Mouse (Mus musculus): ENCODE measurements at regions not wholly inside any gene's neighbourhood (a gene's known extent, or its start where the extent isn't known, plus 50 kb on each side); places are given as distances from the start of the nearest gene placed in this dataset.

- H3K27me3 ChIP-seq = no peaks in the 10 kb centered on the region
- no peak overlapping the region for H3K27ac ChIP-seq
- no peak overlapping the region for H3K4me3 ChIP-seq
- peaks cover 30% of the 10 kb centered on the region for H3K4me1 ChIP-seq (replicated peaks)
- no peak overlapping the region for H3K4me2 ChIP-seq
- 0 out of 2 replicates have a peak overlapping the region, but pooled peaks have one; percentile 14 for H3K9ac ChIP-seq
- WGBS = 75% methylated on average over 4 of the region's 4 CpGs
- no peaks in the 10 kb centered on the region for H3K36me3 ChIP-seq
- H3K9me3 ChIP-seq = no peaks in the 10 kb centered on the region
- no peak for ATAC-seq (ENCODE audit: low FRiP score)
Measured at GRCm38 (mm10) chr15:36945309-36945708, 62.3 kb downstream of the Zfp706 start.

- WGBS = 16% methylated on average over 8 of the region's 8 CpGs
- no peaks in the 10 kb centered on the region for H3K9me3 ChIP-seq
- no peaks in the 10 kb centered on the region for H3K36me3 ChIP-seq
- peaks cover 33% of the 10 kb centered on the region for H3K4me1 ChIP-seq (replicated peaks)
- no peak overlapping the region for H3K4me3 ChIP-seq
- H3K27ac ChIP-seq = no peak overlapping the region
- H3K9ac ChIP-seq = no peak overlapping the region
- 0 out of 2 replicates have a peak, but pooled peaks have one; percentile 29 for ATAC-seq (ENCODE audit: low FRiP score)
- no peak overlapping the region for H3K4me2 ChIP-seq
- H3K27me3 ChIP-seq = no peaks in the 10 kb centered on the region
Measured at GRCm38 (mm10) chr15:36944556-36945171, 62.9 kb downstream of the Zfp706 start.

- no peak for ATAC-seq (ENCODE audit: low FRiP score)
- Histone ChIP-seq H3K4me1 (replicated peaks) (peaks cover 40% of the 10 kb centered on the region), H3K9ac (0 out of 2 replicates have a peak overlapping the region, but pooled peaks have one; percentile 21), H3K27me3 (no peaks in the 10 kb centered on the region), H3K9me3 (no peaks in the 10 kb centered on the region), H3K4me3 (no peak overlapping the region), H3K4me2 (no peak overlapping the region), H3K36me3 (no peaks in the 10 kb centered on the region), H3K27ac (peak overlapping the region; percentile 80)
- WGBS = 33% methylated on average over 12 of the region's 12 CpGs
Measured at GRCm38 (mm10) chr15:36943492-36944112, 64.0 kb downstream of the Zfp706 start.

- H3K4me3 ChIP-seq = no peak overlapping the region
- H3K27ac ChIP-seq = no peak overlapping the region
- ATAC-seq (ENCODE audit: low FRiP score) = no peak
- H3K27me3 ChIP-seq = no peaks in the 10 kb centered on the region
- 70% methylated on average over 4 of the region's 4 CpGs for WGBS
- no peaks in the 10 kb centered on the region for H3K36me3 ChIP-seq
- H3K9ac ChIP-seq = no peak overlapping the region
- no peaks in the 10 kb centered on the region for H3K9me3 ChIP-seq
- no peak overlapping the region for H3K4me2 ChIP-seq
- H3K4me1 ChIP-seq (replicated peaks) = peaks cover 48% of the 10 kb centered on the region
Measured at GRCm38 (mm10) chr15:36942261-36942660, 65.3 kb downstream of the Zfp706 start.

GRCm38 (mm10) chr15:36941741-36942140, 65.8 kb downstream of the Zfp706 start:
- Histone ChIP-seq H3K4me1 (replicated peaks) (peaks cover 48% of the 10 kb centered on the region), H3K36me3 (no peaks in the 10 kb centered on the region), H3K9ac (no peak overlapping the region), H3K27ac (no peak overlapping the region), H3K27me3 (no peaks in the 10 kb centered on the region), H3K9me3 (no peaks in the 10 kb centered on the region), H3K4me3 (no peak overlapping the region), H3K4me2 (no peak overlapping the region)
- ATAC-seq (ENCODE audit: low FRiP score) = no peak
- 89% methylated on average over 5 of the region's 5 CpGs for WGBS

GRCm38 (mm10) chr15:36939608-36940007, 68.0 kb downstream of the Zfp706 start:
- 0 out of 2 replicates have a peak overlapping the region, but pooled peaks have one; percentile 77 for H3K4me2 ChIP-seq
- H3K4me1 ChIP-seq (replicated peaks) = peaks cover 37% of the 10 kb centered on the region
- peak overlapping the region; percentile 81; the same call in 1 of the 2 replicates for H3K9ac ChIP-seq
- no peaks in the 10 kb centered on the region for H3K36me3 ChIP-seq
- no peaks in the 10 kb centered on the region for H3K9me3 ChIP-seq
- H3K27ac ChIP-seq = peak overlapping the region; percentile 99
- WGBS = 86% methylated on average over 9 of the region's 9 CpGs
- ATAC-seq (ENCODE audit: low FRiP score) = no peak
- H3K27me3 ChIP-seq = no peaks in the 10 kb centered on the region
- H3K4me3 ChIP-seq = no peak overlapping the region

GRCm38 (mm10) chr15:36939153-36939552, 68.4 kb downstream of the Zfp706 start:
- Histone ChIP-seq H3K4me2 (peak overlapping the region; percentile 77), H3K27me3 (no peaks in the 10 kb centered on the region), H3K9ac (peak overlapping the region; percentile 81), H3K9me3 (no peaks in the 10 kb centered on the region), H3K4me1 (replicated peaks) (peaks cover 34% of the 10 kb centered on the region), H3K27ac (peak overlapping the region; percentile 99), H3K36me3 (no peaks in the 10 kb centered on the region), H3K4me3 (peak overlapping the region; percentile 47)
- peak; percentile 30 for ATAC-seq (ENCODE audit: low FRiP score)
- WGBS = 32% methylated on average over 9 of the region's 9 CpGs

- peak; percentile 95 for ATAC-seq (ENCODE audit: low FRiP score)
- H3K9ac ChIP-seq = peak overlapping the region; percentile 81
- peak overlapping the region; percentile 99 for H3K27ac ChIP-seq
- whole genome bisulfite sequencing = under 1% methylated on average over 53 of the region's 57 CpGs
- H3K9me3 ChIP-seq = no peaks in the 10 kb centered on the region
- peak overlapping the region; percentile 77 for H3K4me2 ChIP-seq
- H3K36me3 ChIP-seq = no peaks in the 10 kb centered on the region
- no peaks in the 10 kb centered on the region for H3K27me3 ChIP-seq
- H3K4me1 ChIP-seq (replicated peaks) = peaks cover 29% of the 10 kb centered on the region
- peak overlapping the region; percentile 47 for H3K4me3 ChIP-seq
Measured at GRCm38 (mm10) chr15:36938511-36939150, 68.9 kb downstream of the Zfp706 start.

- Histone ChIP-seq H3K9me3 (no peaks in the 10 kb centered on the region), H3K9ac (peak overlapping the region; percentile 81), H3K36me3 (no peaks in the 10 kb centered on the region), H3K4me2 (peak overlapping the region; percentile 77), H3K27me3 (no peaks in the 10 kb centered on the region), H3K27ac (peak overlapping the region; percentile 99), H3K4me1 (replicated peaks) (peaks cover 22% of the 10 kb centered on the region), H3K4me3 (peak overlapping the region; percentile 47)
- WGBS = 25% methylated on average over 13 of the region's 13 CpGs
- no peak; the same call in 1 of the 2 replicates for ATAC-seq (ENCODE audit: low FRiP score)
Measured at GRCm38 (mm10) chr15:36937757-36938498, 69.6 kb downstream of the Zfp706 start.

- Histone ChIP-seq H3K4me2 (no peak overlapping the region), H3K36me3 (no peaks in the 10 kb centered on the region), H3K9ac (no peak overlapping the region), H3K4me3 (no peak overlapping the region), H3K9me3 (no peaks in the 10 kb centered on the region), H3K27ac (no peak overlapping the region), H3K4me1 (replicated peaks) (peaks cover 17% of the 10 kb centered on the region), H3K27me3 (no peaks in the 10 kb centered on the region)
- 86% methylated on average over 11 of the region's 11 CpGs for WGBS
- ATAC-seq (ENCODE audit: low FRiP score) = no peak
Measured at GRCm38 (mm10) chr15:36937067-36937657, 70.4 kb downstream of the Zfp706 start.

GRCm38 (mm10) chr15:36934801-36935200, 72.8 kb downstream of the Zfp706 start:
- peaks cover 16% of the 10 kb centered on the region for H3K4me1 ChIP-seq (replicated peaks)
- no peaks in the 10 kb centered on the region for H3K9me3 ChIP-seq
- no peak overlapping the region for H3K27ac ChIP-seq
- no peak overlapping the region for H3K9ac ChIP-seq
- no peaks in the 10 kb centered on the region for H3K27me3 ChIP-seq
- H3K36me3 ChIP-seq = no peaks in the 10 kb centered on the region
- no peak overlapping the region for H3K4me3 ChIP-seq
- no peak overlapping the region for H3K4me2 ChIP-seq
- 81% methylated on average over 1 of the region's 3 CpGs for WGBS
- ATAC-seq (ENCODE audit: low FRiP score) = no peak

GRCm38 (mm10) chr15:36933581-36933991, 74.0 kb downstream of the Zfp706 start:
- ATAC-seq (ENCODE audit: low FRiP score) = no peak
- 84% methylated on average over 2 of the region's 2 CpGs for WGBS
- no peaks in the 10 kb centered on the region for H3K36me3 ChIP-seq

More at GRCm38 (mm10) chr15:36933581-36933991, 74.0 kb downstream of the Zfp706 start:
- Histone ChIP-seq H3K27me3 (no peaks in the 10 kb centered on the region), H3K9me3 (no peaks in the 10 kb centered on the region), H3K27ac (no peak overlapping the region), H3K9ac (no peak overlapping the region), H3K4me3 (no peak overlapping the region), H3K4me2 (no peak overlapping the region), H3K4me1 (replicated peaks) (peaks cover 8% of the 10 kb centered on the region)

Data from hindbrain, embryonic 13.5 days (tissue).